Mouse (Mus musculus) frontal cortex, postnatal 14 days (tissue): Measurements from ENCODE around the gene Mcam.

Experiments
- DNase-seq, 2 experiments: peaks; one replicate each; pipeline ENCODE4 v3.0.0; 2022; ENCODE audit warnings: low spot score in 2 of 2

Gene Mcam

GRCm38 (mm10) chr9:44135731-44136411 lies 1.6 kb downstream of the Mcam start:
- no peak for DNase-seq

GRCm38 (mm10) chr9:44137846-44138245 lies 3.6 kb downstream of the Mcam start:
- no peak for DNase-seq

- no peak for DNase-seq
Measured at GRCm38 (mm10) chr9:44141951-44142350, 7.7 kb downstream of the Mcam start.

- no peak for DNase-seq
Measured at GRCm38 (mm10) chr9:44143421-44143820, 9.2 kb downstream of the Mcam start.

GRCm38 (mm10) chr9:44144023-44144717 lies 9.9 kb downstream of the Mcam start:
- DNase-seq = no peak

GRCm38 (mm10) chr9:44144718-44145060 lies 10.4 kb downstream of the Mcam start:
- no peak for DNase-seq

- DNase-seq = no peak
Measured at GRCm38 (mm10) chr9:44147290-44147689, 13.0 kb downstream of the Mcam start.

- no peak for DNase-seq
Measured at GRCm38 (mm10) chr9:44159886-44160285, 25.6 kb downstream of the Mcam start.

- DNase-seq = no peak
Measured at GRCm38 (mm10) chr9:44168931-44169330, 34.7 kb downstream of the Mcam start.

GRCm38 (mm10) chr9:44170691-44171151 lies 36.5 kb downstream of the Mcam start:
- no peak for DNase-seq

- no peak for DNase-seq
Measured at GRCm38 (mm10) chr9:44175556-44175955, 41.3 kb downstream of the Mcam start.

- no peak for DNase-seq
Measured at GRCm38 (mm10) chr9:44175957-44176356, 41.7 kb downstream of the Mcam start.

GRCm38 (mm10) chr9:44177405-44177804 lies 43.1 kb downstream of the Mcam start:
- no peak for DNase-seq

GRCm38 (mm10) chr9:44178389-44178788 lies 44.1 kb downstream of the Mcam start:
- no peak for DNase-seq

GRCm38 (mm10) chr9:44178811-44179210 lies 44.5 kb downstream of the Mcam start:
- no peak for DNase-seq

- DNase-seq = no peak
Measured at GRCm38 (mm10) chr9:44181537-44181936, 47.3 kb downstream of the Mcam start.

- no peak for DNase-seq
Measured at GRCm38 (mm10) chr9:44182260-44182659, 48.0 kb downstream of the Mcam start.

GRCm38 (mm10) chr9:44188223-44188622 lies 54.0 kb downstream of the Mcam start:
- DNase-seq = no peak

- no peak for DNase-seq
Measured at GRCm38 (mm10) chr9:44191166-44191565, 56.9 kb downstream of the Mcam start.

GRCm38 (mm10) chr9:44192312-44192711 lies 58.0 kb downstream of the Mcam start:
- no peak for DNase-seq
